Mouse (Mus musculus) limb, embryonic 15.5 days (tissue): ENCODE measurements at regions not wholly inside any gene's neighbourhood (a gene's known extent, or its start where the extent isn't known, plus 50 kb on each side); places are given as distances from the start of the nearest gene placed in this dataset.

ENCODE experiments used
- ATAC-seq: fragments of 200-750 bp; cut with Nextera tagmentation; 2 replicates; pipeline ENCODE4 v1.8.0; 2017; ENCODE audit warnings: low read depth, moderate TSS enrichment; ENCODE audit not compliant: insufficient number of reproducible peaks, low FRiP score, low TSS enrichment
- H3K27ac ChIP-seq: fragments of 300-500 bp; sonication (generic); 2 replicates; pipeline ENCODE4 v1.5.1; 2015; ENCODE audit warnings: moderate library complexity, mild to moderate bottlenecking, inconsistent platforms
- H3K27me3 ChIP-seq: fragments of 300-500 bp; sonication (generic); 2 replicates; pipeline ENCODE4 v1.6.1; 2015; ENCODE audit warnings: inconsistent platforms
- H3K36me3 ChIP-seq: fragments of 300-500 bp; sonication (generic); 2 replicates; pipeline ENCODE4 v1.6.1; 2015; ENCODE audit warnings: inconsistent platforms
- H3K4me1 ChIP-seq: fragments of 300-500 bp; sonication (generic); 2 replicates; pipeline ENCODE4 v1.6.1; 2015; ENCODE audit warnings: inconsistent platforms
- H3K4me2 ChIP-seq: fragments of 300-500 bp; sonication (generic); 2 replicates; pipeline ENCODE4 v1.6.1; 2015; ENCODE audit warnings: mild to moderate bottlenecking, inconsistent platforms
- H3K4me3 ChIP-seq: fragments of 300-500 bp; sonication (generic); 2 replicates; pipeline ENCODE4 v1.5.1; 2015; ENCODE audit warnings: mild to moderate bottlenecking, inconsistent platforms
- H3K9ac ChIP-seq: fragments of 300-500 bp; sonication (generic); 2 replicates; pipeline ENCODE4 v1.6.1; 2015; ENCODE audit warnings: inconsistent platforms
- H3K9me3 ChIP-seq: fragments of 300-500 bp; sonication (generic); 2 replicates; pipeline ENCODE4 v1.6.1; 2016; ENCODE audit warnings: inconsistent platforms
- WGBS: fragments of 180-500 bp; shearing (Covaris S2); methylation state at CpG from one replicate; pipeline ENCODE4 v1.1.7; 2015; 5-methylcytosine and 5-hydroxymethylcytosine counted together

DNA sequence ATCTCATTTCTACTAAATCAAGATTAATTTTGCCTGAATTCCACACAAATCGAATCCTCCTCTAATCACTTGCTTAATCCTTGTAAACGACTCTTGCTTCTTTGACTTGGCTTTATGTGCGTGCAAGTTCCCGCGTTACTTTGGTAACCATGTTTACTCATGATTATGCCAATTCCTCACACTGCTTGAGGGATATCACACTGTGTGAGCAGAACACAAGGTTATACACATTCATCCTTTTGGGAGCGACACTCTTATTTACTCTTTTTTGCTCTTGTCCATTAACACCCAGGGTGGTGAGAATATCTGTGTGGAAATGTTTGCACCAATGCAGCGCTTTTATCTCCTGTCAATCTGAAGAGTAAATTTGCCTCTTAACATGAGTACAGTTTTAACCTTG, 310.0 kb downstream of the Ipmk start:
- 90% methylated on average over 7 of the region's 7 CpGs for WGBS

DNA sequence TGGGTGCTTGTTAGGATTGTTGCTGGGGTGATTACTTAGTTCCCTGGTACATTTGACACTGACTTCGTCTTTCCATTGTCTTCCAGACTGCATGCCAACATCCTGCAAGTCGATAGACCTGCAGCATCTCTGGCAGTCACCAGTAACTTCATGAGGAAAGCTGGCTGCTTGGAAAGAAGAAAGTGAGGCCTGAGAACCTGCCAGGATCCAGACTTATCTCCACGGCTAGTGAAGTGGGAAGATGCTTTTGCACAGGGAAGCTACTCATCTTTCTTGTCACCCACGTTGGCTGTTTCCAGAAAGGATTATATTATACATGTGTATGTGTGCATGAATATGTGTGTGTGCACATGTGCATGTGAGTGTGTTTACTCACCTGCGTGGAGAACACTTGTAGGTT, 316.0 kb downstream of the Ipmk start:
- H3K9ac ChIP-seq = no peak overlapping the region

More for the DNA sequence above, 310.0 kb downstream of the Ipmk start:
- no peak overlapping the region for H3K9ac ChIP-seq
- no peak overlapping the region for H3K4me3 ChIP-seq
- no peak overlapping the region for H3K27ac ChIP-seq
- ATAC-seq = no peak
- H3K9me3 ChIP-seq = no peaks in the 10 kb centered on the region
- no peaks in the 10 kb centered on the region for H3K27me3 ChIP-seq
- no peak overlapping the region for H3K4me2 ChIP-seq
- no peaks in the 10 kb centered on the region for H3K36me3 ChIP-seq
- no peaks in the 10 kb centered on the region for H3K4me1 ChIP-seq

DNA sequence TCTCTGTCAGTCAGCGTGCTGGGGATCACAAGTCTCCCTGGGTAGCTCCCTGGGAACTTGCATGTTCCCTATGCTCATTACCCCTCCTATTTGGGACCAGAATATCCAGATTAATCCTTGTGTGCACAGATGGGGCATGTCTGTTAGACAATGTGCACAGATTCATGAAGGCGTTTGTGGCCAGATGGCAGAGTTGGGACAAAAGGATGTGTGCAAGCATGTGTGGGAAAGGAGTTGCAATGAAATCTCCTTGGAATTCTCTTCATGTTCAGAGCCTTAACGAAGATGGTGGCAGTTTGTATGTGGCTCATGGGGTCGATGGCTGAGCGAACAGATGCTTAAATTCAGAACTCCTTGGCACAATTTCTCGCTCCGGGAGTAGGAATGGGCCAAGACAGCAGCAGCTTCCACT, 319.6 kb downstream of the Ipmk start:
- Histone ChIP-seq H3K36me3 (no peaks in the 10 kb centered on the region), H3K27ac (no peak overlapping the region), H3K4me3 (no peak overlapping the region), H3K4me1 (no peaks in the 10 kb centered on the region), H3K4me2 (no peak overlapping the region), H3K27me3 (no peaks in the 10 kb centered on the region), H3K9me3 (no peaks in the 10 kb centered on the region), H3K9ac (no peak overlapping the region)
- no peak for ATAC-seq
- WGBS = 69% methylated on average over 7 of the region's 7 CpGs

More for the DNA sequence above, 316.0 kb downstream of the Ipmk start:
- no peak overlapping the region for H3K4me2 ChIP-seq
- H3K9me3 ChIP-seq = no peaks in the 10 kb centered on the region
- no peak for ATAC-seq
- no peak overlapping the region for H3K4me3 ChIP-seq
- WGBS = 77% methylated on average over 5 of the region's 5 CpGs
- H3K27me3 ChIP-seq = no peaks in the 10 kb centered on the region
- H3K27ac ChIP-seq = no peak overlapping the region
- no peaks in the 10 kb centered on the region for H3K4me1 ChIP-seq
- no peaks in the 10 kb centered on the region for H3K36me3 ChIP-seq

DNA sequence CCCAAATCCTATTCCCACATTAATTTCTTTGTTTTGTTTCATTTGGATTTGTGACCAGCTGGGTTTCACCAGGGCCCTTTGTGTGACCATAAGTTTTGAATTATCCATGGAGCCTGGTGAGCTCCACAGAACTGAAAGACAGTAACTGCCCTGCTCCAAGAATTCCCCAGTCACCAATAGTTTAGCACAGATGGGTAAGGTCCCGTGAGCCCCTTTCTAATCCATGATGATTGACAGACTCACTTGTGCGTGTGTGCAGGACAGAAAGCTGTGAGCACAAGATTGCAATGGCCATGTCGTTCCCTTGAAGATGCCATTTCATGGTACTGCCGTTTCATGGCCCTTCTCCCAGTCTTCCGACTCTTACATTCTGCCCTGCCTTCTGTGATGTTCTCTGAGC, 331.7 kb downstream of the Ipmk start:
- Histone ChIP-seq H3K4me1 (no peaks in the 10 kb centered on the region), H3K27me3 (no peaks in the 10 kb centered on the region), H3K4me2 (no peak overlapping the region), H3K27ac (no peak overlapping the region), H3K9me3 (no peaks in the 10 kb centered on the region), H3K36me3 (no peaks in the 10 kb centered on the region), H3K4me3 (no peak overlapping the region), H3K9ac (no peak overlapping the region)
- WGBS = 76% methylated on average over 5 of the region's 5 CpGs
- no peak for ATAC-seq

DNA sequence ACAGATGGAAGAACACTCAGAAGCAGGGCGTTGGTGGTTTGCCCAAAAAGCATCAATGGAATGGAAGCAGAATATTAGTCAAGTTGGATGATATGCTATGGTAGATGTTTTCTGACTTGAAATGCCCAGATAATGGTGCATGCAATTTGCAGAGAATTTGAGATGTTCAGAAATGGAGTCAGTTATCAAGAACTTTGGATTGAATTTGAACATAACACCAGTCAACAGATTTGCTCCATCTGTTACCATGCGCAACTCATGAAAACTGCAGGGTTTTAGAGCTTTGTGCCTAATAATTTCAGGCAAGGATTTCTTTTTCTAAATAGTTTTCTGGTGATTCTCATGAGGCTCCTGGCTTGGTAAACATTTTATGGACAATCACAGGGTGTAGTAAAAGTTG, 365.9 kb downstream of the Ipmk start:
- Histone ChIP-seq H3K27ac (no peak overlapping the region), H3K9me3 (no peaks in the 10 kb centered on the region), H3K27me3 (no peaks in the 10 kb centered on the region), H3K4me2 (no peak overlapping the region), H3K4me1 (no peaks in the 10 kb centered on the region), H3K9ac (no peak overlapping the region), H3K36me3 (no peaks in the 10 kb centered on the region), H3K4me3 (no peak overlapping the region)
- ATAC-seq = no peak
- WGBS = 84% methylated on average over 2 of the region's 2 CpGs

DNA sequence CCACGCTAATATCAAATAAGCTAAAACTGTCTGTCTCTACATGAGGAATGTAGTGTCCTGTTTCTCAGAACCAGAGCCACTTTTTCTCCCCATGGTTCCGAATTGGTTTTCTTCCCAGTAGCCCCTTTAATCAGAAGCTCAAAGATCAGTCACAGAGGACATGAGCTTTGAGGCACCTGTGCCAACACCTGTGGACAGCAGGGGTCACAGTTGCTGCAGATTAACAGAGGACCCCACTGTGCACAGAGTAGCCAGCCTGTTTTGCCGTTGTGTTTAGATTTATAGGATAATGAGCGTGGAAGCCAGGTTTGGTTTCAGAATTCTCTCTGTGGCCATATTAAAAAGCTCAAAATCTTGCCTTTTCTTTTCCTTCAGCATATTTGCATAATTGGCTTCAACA, 380.2 kb downstream of the Ipmk start:
- Histone ChIP-seq H3K4me1 (no peaks in the 10 kb centered on the region), H3K27ac (no peak overlapping the region), H3K9ac (no peak overlapping the region), H3K36me3 (no peaks in the 10 kb centered on the region), H3K27me3 (no peaks in the 10 kb centered on the region), H3K9me3 (no peaks in the 10 kb centered on the region), H3K4me2 (no peak overlapping the region), H3K4me3 (no peak overlapping the region)
- 37% methylated on average over 4 of the region's 4 CpGs for WGBS
- ATAC-seq = no peak

DNA sequence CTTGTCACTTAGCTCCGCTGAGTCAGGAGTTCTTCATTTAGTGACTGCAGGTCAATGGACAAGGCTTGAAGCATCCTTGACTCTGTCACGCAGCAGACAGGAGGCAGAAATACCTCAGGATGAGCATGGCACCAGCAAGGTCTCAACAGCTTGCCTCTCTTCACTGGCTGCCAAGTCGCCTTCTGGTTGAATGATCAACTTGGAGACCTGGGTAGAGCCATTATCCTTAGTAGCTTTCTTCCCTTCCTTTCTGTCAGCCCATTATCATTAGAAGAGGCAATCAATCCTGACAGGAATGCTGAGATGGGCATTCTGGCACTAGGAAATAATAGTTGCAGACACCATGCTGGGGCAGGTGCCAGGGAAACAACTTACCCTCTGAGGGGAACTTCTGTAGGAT, 386.3 kb downstream of the Ipmk start:
- no peak for ATAC-seq
- Histone ChIP-seq H3K9ac (no peak overlapping the region), H3K27ac (no peak overlapping the region), H3K36me3 (no peaks in the 10 kb centered on the region), H3K4me3 (no peak overlapping the region), H3K4me1 (no peaks in the 10 kb centered on the region), H3K27me3 (no peaks in the 10 kb centered on the region), H3K9me3 (no peaks in the 10 kb centered on the region), H3K4me2 (no peak overlapping the region)
- WGBS = 83% methylated on average over 3 of the region's 3 CpGs

DNA sequence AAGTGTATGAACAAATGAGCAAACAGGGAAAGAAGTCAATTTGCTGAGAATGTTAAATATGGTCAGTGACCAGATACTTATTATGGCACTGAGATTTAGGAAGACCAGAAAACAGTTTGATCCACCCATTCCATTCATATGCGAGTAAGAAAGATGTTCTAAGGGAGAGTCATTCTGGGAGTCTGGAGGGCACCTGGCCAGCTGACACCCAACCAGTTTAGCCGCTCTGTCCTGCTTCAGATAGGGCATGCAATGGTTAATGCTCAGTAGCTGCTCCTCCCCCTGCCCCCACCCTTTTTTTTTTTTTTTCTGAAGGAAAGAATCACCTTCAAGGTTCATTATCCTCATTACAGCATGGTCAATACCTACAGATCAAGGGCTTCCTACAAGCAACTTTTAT, 386.9 kb downstream of the Ipmk start:
- Histone ChIP-seq H3K36me3 (no peaks in the 10 kb centered on the region), H3K4me3 (no peak overlapping the region), H3K9me3 (no peaks in the 10 kb centered on the region), H3K4me1 (no peaks in the 10 kb centered on the region), H3K27me3 (no peaks in the 10 kb centered on the region), H3K27ac (no peak overlapping the region), H3K4me2 (no peak overlapping the region), H3K9ac (no peak overlapping the region)
- ATAC-seq = no peak
- 66% methylated on average over 2 of the region's 2 CpGs for WGBS

DNA sequence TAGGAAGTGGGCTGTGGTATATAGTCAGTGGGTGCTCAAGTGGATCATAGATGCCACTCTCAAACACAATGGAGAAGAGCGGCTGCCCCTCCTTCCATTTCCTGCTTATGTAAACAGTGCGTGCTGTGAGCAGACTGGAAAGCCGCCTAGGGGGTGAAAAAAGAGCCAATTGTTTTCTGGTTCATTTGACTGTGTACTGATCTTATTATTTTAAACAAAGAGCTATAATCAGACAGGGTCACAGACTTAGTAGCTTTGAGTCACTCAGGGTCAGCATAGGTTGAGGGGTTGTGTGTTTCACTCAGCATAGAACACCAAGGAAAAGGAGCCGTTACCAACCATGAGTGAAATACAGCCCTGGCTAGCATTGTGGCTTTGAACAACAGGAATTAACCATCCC, 390.7 kb downstream of the Ipmk start:
- Histone ChIP-seq H3K4me1 (no peaks in the 10 kb centered on the region), H3K36me3 (no peaks in the 10 kb centered on the region), H3K4me2 (no peak overlapping the region), H3K27ac (no peak overlapping the region), H3K9me3 (no peaks in the 10 kb centered on the region), H3K9ac (no peak overlapping the region), H3K27me3 (no peaks in the 10 kb centered on the region), H3K4me3 (no peak overlapping the region)
- ATAC-seq = no peak
- WGBS = 73% methylated on average over 4 of the region's 4 CpGs

DNA sequence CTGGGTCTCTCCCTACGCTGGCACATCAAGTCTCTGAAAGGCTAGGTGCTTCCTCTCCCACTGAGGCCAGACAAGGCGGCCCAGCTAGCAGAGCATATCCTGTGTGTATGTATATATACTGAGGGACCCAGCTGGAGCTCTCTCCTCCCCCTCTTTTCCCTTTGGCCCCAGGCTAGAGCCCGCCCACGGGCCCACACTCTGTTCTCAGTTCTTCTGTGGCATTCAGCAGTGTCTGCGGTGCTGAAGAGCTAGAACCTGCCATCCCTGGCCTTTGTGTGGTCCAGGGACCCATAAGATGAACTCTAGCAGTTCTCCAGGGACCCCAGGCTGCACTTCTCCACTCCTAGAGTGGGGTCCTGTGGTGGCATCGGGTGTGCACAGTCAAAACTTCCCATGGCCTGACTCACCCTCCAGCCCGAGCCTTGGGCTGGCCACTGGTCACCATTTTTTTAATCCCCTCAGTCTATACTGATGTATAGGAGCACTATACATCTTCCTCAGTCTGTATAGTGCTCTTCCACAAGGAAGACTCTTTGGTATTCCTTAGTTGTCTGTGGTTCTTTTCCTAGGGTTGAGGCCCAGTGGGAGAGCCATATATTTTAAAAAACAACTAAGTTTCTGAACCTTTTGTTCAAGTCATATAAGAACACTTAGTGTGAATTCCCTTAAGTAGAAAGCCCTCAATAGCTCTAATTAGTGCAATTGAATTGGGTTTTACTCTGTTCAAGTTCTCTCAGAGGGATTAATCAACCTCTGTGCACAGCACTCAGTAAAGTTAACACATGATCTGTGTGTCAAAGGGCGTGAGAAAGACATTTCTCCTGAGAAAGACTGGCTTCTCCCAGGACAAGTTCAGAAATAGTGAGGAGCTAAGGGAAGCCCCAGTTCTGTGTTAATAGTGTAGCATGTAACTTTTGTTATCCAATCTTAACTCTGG, 401.3 kb downstream of the Ipmk start:
- H3K4me2 ChIP-seq = no peak overlapping the region
- no peak overlapping the region for H3K9ac ChIP-seq
- H3K27me3 ChIP-seq = no peaks in the 10 kb centered on the region
- no peak overlapping the region for H3K4me3 ChIP-seq
- no peak for ATAC-seq
- H3K4me1 ChIP-seq = no peaks in the 10 kb centered on the region
- H3K36me3 ChIP-seq = no peaks in the 10 kb centered on the region
- H3K27ac ChIP-seq = no peak overlapping the region
- 79% methylated on average over 8 of the region's 8 CpGs for WGBS
- H3K9me3 ChIP-seq = no peaks in the 10 kb centered on the region

DNA sequence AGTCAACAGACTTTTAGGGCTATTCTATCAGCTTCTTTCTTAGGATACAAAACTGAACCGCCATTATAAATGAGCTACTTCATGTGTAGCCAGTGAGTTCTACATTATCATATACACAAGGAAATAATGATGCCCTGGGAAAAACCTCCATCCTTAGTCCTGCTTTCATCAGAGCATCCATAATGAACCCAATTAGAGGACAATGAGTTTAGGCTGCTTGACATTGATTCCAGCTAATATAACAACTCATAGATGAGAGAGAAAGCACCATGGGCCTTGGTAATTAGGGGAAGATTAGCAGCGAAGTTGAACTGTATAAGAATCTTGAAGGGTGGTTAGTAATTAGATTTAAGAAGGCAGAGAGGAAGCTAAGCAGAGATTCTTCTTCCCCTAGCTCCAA, 405.7 kb downstream of the Ipmk start:
- H3K27me3 ChIP-seq = no peaks in the 10 kb centered on the region
- H3K9me3 ChIP-seq = no peaks in the 10 kb centered on the region
- no peak overlapping the region for H3K4me2 ChIP-seq
- H3K4me1 ChIP-seq = peaks cover 5% of the 10 kb centered on the region; the same call in 1 of the 2 replicates
- no peak for ATAC-seq
- no peak overlapping the region for H3K27ac ChIP-seq
- H3K9ac ChIP-seq = no peak overlapping the region
- 80% methylated on average over 2 of the region's 2 CpGs for WGBS
- H3K36me3 ChIP-seq = no peaks in the 10 kb centered on the region
- no peak overlapping the region for H3K4me3 ChIP-seq

DNA sequence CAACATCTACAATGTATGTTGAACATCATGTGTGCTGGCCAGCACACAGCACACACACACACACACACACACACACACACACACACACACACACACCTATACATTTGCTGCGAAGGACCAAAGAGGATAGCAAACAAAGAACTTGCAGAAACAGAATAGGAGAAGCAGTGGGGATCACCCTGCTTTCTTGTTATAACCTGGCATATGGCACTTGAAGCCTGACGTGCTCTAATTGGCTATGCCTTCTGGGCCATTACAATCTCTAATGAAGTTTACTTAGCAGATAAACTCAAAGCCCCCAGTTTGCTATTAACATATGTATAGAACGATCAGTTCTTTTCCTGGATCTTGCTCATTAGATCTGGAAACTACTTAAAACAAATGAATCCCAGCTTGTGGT, 407.2 kb downstream of the Ipmk start:
- ATAC-seq = no peak
- peaks cover 5% of the 10 kb centered on the region; the same call in 1 of the 2 replicates for H3K4me1 ChIP-seq
- H3K36me3 ChIP-seq = no peaks in the 10 kb centered on the region
- H3K4me3 ChIP-seq = no peak overlapping the region
- H3K27me3 ChIP-seq = no peaks in the 10 kb centered on the region
- 61% methylated on average over 3 of the region's 3 CpGs for WGBS
- no peaks in the 10 kb centered on the region for H3K9me3 ChIP-seq
- H3K9ac ChIP-seq = no peak overlapping the region
- H3K27ac ChIP-seq = no peak overlapping the region
- no peak overlapping the region for H3K4me2 ChIP-seq
